Mouse (Mus musculus) B cell, adult 67 days (primary cell): ENCODE results near the gene 2310011J03Rik. TPM values are rescaled to one million over a fixed set of nuclear protein-coding genes. Genes with fewer than 3 reads are reported as not detected.

Experiments
- total RNA-seq, 2 experiments: library from RNA; stranded (reverse); gene quantifications; 4 replicates each; pipeline ENCODE4 v1.2.4; 2023

The 2310011J03Rik gene
- 10 to 100 TPM; 27.6 to 32.1 TPM for total RNA-seq

DNA sequence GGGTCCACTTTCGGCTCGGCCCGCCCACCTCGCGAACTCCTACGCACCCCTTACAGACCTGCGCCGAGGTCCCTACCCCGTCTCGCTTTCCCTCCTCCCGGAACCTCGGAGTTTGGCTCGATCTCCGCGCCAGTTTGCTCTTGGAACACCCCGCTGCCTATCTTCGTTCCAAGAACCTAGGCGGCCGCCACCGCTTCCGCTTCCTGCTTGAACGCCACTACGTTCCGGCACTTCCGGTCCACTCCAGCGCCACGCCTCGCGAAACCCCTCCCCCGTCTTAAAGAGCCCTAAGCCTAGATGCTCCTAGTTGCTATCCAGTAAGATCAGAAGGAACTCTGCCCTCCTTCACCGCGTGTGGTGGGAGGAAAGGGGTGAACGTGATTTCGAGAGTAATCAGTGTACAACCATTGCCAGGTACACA, at the start of gene 2310011J03Rik:
Gene 2310011J03Rik, minus strand, starts transcription at position 198 of the 421 bp plus-strand sequence.

DNA sequence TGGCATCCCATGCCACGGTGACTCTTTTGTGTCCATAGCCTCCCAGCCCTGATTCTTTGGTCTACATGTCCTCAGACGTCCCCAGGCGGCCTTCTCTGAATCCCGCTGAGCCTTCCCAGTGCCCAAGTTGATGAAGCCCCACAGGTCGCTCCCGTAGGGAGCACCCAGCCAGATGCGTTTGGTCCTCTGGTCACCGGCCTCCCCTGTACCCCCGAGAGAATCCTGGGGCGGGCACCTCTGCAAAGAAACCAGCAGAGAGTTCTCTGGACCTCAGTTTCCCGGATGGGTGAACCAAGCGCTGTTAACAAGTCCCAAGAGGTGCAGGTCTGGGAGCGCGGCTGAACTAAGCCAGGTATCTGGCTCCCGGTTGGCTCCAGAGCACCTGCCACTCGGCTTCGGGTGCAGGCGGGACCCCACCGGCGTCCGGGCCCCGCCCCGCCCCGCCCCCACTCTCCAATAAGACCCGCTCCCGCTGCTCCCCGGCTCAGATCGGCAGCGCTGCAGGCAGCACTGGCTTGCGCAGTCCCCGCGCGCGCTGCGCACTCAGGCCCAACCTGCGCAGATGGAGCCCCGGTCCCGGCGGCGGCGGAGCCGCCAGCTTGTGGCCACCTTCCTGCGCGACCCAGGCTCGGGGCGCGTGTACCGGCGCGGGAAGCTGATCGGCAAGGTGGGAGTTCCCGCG, 35.8 kb upstream of the 2310011J03Rik start, which contains the start of gene Plk5:
Gene Plk5, plus strand, starts transcription at position 459 of the 682 bp plus-strand sequence.

DNA sequence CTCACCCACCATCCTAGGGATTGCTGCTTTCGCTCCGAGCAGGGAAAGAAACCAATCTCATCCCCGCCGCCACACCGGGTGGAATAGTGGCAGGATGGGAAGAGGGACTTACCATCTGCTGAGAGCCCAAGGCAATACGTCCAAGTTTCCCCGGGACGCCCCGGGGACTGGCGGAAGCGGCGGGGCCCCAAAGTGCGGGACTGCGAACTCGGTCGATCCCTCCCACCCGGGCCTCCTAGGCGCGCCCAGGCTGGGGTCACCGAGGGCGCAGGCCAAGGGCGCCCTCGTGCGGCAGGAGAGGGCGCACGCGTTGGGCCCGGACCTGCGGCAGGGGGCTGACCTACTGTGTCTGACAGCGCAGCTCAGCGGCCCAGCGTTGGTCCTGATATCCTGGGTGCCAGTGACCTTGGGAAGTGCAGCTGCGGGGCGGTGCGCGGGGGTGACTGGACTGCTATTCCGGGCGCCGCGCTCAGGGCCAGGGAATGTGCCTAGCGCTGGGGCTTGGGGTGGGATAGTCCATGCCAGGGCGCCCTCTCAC, 28.0 kb upstream of the 2310011J03Rik start, which contains the start of gene Adamtsl5:
Gene Adamtsl5, minus strand, starts transcription at position 169 of the 538 bp plus-strand sequence.

DNA sequence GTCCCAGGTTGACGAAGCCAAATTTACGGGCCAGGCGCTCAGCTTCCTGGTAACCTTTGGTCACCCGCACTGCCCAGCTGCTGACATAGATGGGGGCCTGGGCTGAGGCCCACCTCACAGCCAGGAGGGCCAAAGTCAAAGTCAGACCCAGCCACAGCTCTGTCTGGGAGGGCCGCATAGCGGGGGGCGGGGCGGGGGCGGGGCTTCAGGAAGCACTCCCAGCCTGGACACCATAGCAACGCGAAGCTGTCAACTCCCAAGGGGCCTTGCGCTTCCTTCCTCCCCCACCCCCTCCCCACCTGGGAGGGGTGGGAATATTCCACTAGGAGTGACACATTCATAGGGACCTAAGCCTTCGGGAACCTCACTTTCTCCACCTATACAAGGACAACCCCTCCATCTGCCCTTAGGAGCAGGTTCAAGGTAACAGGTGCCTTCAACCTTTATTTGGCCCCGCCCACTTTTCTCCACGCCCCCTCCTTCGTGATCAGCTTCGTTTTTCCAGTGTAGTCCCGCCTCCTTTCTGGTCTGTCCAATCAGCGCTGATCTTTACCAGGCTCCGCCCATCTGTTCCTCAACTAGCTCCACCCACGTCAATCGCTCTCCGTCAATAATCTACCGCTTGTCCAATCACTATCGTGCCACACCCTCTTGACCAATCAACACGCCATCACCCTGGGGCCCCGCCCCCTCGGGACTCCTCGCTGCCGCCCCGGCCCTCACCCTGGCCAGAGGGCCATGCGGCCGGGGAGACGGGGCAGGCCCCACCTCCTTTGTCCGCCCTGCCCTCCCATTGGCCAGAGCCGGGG, 9.1 kb upstream of the 2310011J03Rik start, which contains the start of the genes Pcsk4 and Reep6:
Gene Pcsk4, minus strand, starts transcription at position 226 of the 809 bp plus-strand sequence.
Gene Reep6, plus strand, starts transcription at position 681 of the 809 bp plus-strand sequence.

DNA sequence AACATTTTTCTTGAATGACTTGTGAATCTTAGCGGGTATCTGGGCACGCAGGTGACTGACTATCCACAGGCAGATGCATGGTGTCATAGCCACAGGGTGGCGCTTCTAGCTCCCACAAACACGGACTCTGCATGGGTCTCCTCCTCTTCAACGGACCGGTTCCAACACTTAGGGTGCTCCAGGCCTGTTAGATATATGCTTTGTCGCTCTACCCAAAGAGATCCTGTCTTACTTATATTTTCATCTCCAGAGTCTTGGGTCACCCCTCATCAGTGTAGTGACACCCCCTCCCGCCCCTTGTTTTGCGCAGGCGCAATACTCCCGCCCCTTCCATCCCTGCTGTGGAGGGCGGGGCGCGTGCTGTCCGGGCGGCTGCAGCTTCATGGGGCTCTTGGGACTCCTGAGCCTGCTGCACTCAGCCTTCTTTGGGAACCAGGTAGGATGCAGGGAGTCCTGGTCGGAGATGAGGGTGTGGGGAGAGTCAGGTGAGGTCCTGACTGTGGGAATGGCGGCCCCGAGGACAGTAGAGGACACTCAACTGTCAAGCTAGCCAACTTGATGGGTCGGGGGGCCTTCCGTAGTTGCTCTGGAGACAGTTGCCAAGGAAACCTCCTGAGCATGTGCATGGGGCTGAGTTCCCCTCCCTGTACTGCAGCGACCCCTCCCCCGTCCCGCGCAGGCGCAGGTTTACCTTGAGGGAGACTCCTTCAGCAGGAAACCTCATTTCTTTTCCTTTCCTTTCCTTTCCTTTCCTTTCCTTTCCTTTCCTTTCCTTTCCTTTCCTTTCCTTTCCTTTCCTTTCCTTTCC, 24.5 kb downstream of the 2310011J03Rik start, which contains the start of gene Apc2:
Gene Apc2, plus strand, starts transcription at position 360 of the 808 bp plus-strand sequence.

DNA sequence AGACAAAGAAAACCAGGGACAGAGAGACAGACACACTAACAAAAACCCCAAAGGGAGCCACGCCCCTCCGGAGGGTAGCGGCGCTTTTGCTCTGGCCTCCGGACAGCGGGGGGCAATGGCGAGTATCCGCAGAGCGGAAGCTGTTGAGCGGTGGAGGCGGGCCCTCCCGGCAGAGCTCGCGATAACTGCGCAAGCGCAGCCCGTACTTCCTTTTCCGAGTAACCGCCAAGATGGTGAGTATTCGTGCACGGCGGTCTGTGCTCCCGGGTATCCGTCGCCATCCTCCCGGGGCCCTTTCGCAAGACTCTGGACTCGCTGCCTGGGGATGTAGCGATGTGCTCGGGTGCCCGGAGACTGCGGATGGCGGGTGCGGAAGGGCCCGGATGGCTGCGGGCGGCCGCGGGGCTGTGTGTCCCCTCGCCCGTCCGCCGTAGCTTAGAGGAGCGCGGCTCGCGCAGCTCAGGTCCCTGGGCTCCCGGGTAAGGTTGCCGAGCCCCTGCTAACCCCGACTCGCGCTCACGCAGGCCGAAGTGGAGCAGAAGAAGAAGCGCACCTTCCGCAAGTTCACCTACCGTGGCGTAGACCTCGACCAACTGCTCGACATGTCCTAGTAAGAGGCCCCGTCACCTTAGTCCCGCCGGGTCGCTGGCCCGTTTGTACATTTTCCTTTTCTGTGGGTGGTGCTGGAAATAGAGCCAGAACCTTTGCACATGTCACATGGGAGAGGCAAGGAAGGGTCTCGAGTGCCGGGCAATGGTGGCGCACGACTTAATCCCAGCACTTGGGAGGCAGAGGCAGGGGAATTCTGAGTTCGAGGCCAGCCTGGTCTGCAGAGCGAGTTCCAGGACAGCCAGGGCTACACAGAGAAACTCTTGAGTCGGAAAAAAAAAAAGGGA, 27.8 kb downstream of the 2310011J03Rik start, which contains the start of gene Rps15:
Gene Rps15, plus strand, starts transcription at position 203 of the 896 bp plus-strand sequence.

Other genes starting within 250 kb of the 2310011J03Rik start
- 100 to 1,000 TPM; 118 to 128 TPM for gene Sbno2, start 215.0 kb downstream of the 2310011J03Rik start, total RNA-seq
- gene Stk11, start 204.7 kb downstream of the 2310011J03Rik start, total RNA-seq: 100 to 1,000 TPM; 178 to 181 TPM
- 100 to 1,000 TPM; 171 to 178 TPM for gene Atp5d, start 181.9 kb downstream of the 2310011J03Rik start, total RNA-seq
- 1 to 10 TPM; 4.6 to 4.9 TPM for gene Cbarp, start 179.7 kb downstream of the 2310011J03Rik start, total RNA-seq
- gene Midn, start 172.3 kb downstream of the 2310011J03Rik start, total RNA-seq: 100 to 1,000 TPM; 153 to 162 TPM
- 100 to 1,000 TPM; 152 to 252 TPM for gene Cirbp, start 154.6 kb downstream of the 2310011J03Rik start, total RNA-seq
- 10 to 100 TPM in 1 of 2 experiments, 1 to 10 TPM in 1; 9.9 to 13.1 TPM for gene 1600002K03Rik, start 147.6 kb downstream of the 2310011J03Rik start, total RNA-seq
- under 1 TPM in 1 of 2 experiments, not detected in 1; 0.42 TPM for gene Efna2, start 141.1 kb downstream of the 2310011J03Rik start, total RNA-seq
- 10 to 100 TPM; 79.2 to 79.3 TPM for gene Mum1, start 94.1 kb downstream of the 2310011J03Rik start, total RNA-seq
- 100 to 1,000 TPM in 1 of 2 experiments, 10 to 100 TPM in 1; 98.1 to 106 TPM for gene Ndufs7, start 71.4 kb downstream of the 2310011J03Rik start, total RNA-seq
- 1 to 10 TPM; 1.2 to 3.8 TPM for gene Gamt, start 59.5 kb downstream of the 2310011J03Rik start, total RNA-seq
- gene Dazap1, start 59.1 kb downstream of the 2310011J03Rik start, total RNA-seq: 100 to 1,000 TPM; 147 to 159 TPM
- gene Rps15, start 28.1 kb downstream of the 2310011J03Rik start, total RNA-seq: 1,000 to 10,000 TPM; 2,823 to 2,836 TPM
- gene Apc2, start 24.6 kb downstream of the 2310011J03Rik start, total RNA-seq: under 1 TPM; 0.24 to 0.35 TPM
- 1 to 10 TPM; 1.0 to 1.1 TPM for gene Pcsk4, start 9.0 kb upstream of the 2310011J03Rik start, total RNA-seq
- under 1 TPM in 1 of 2 experiments, not detected in 1; 0.26 TPM for gene Reep6, start 9.4 kb upstream of the 2310011J03Rik start, total RNA-seq
- gene Adamtsl5, start 27.9 kb upstream of the 2310011J03Rik start, total RNA-seq: not detected
- not detected for gene Plk5, start 35.9 kb upstream of the 2310011J03Rik start, total RNA-seq
- 1 to 10 TPM; 8.4 to 9.4 TPM for gene Mex3d, start 67.1 kb upstream of the 2310011J03Rik start, total RNA-seq
- gene Mbd3, start 79.0 kb upstream of the 2310011J03Rik start, total RNA-seq: 100 to 1,000 TPM in 1 of 2 experiments, 10 to 100 TPM in 1; 99.8 to 108 TPM
- gene Uqcr11, start 86.3 kb upstream of the 2310011J03Rik start, total RNA-seq: 10 to 100 TPM; 69.0 to 71.6 TPM
- 100 to 1,000 TPM; 202 to 212 TPM for gene Tcf3, start 113.1 kb upstream of the 2310011J03Rik start, total RNA-seq
- gene Onecut3, start 174.3 kb upstream of the 2310011J03Rik start, total RNA-seq: not detected
- not detected for gene Atp8b3, start 218.6 kb upstream of the 2310011J03Rik start, total RNA-seq
- gene Rexo1, start 241.0 kb upstream of the 2310011J03Rik start, total RNA-seq: 100 to 1,000 TPM; 117 to 120 TPM